Mouse (Mus musculus): Measurements from ENCODE around the gene Gal3st2b. TPM values are rescaled to one million over a fixed set of nuclear protein-coding genes. Genes with fewer than 3 reads are reported as not detected.
"Not testable (repeated sequence)": the region's sequence is repeated elsewhere in the genome, so short reads cannot be mapped to it uniquely, and the experiment has no call there.

The Gal3st2b gene
- polyA plus RNA-seq, 1 experiment from 2014 or later = 0.18 TPM

GRCm38 (mm10) chr1:93911877-93912276, 6.2 kb upstream of the Gal3st2b start:
- no CpG with 5 or more reads among the region's 2 CpGs for WGBS
- not testable (repeated sequence) for H3K27ac ChIP-seq (ENCODE audit: low read length); H3K4me3 ChIP-seq (ENCODE audit: low read length); H3K4me1 ChIP-seq (ENCODE audit: control insufficient read depth, insufficient read depth, low read length); H3K36me3 ChIP-seq (ENCODE audit: control insufficient read depth, insufficient read depth); H3K9me3 ChIP-seq (replicated peaks; ENCODE audit: control insufficient read depth, low read length); H3K27me3 ChIP-seq (ENCODE audit: control insufficient read depth, insufficient read depth, low read length); H3K9ac ChIP-seq (ENCODE audit: low read length); H3K4me2 ChIP-seq (ENCODE audit: low read depth, low read length)
- ATAC-seq (replicated peaks; ENCODE audit: extremely low read depth, insufficient read depth, low FRiP score) = peak; percentile 32; the same call in 1 of the 2 replicates

GRCm38 (mm10) chr1:93917160-93917559, 951 bp upstream of the Gal3st2b start:
- WGBS = 48% methylated on average over 3 of the region's 3 CpGs
- H3K27ac ChIP-seq (ENCODE audit: low read length); H3K4me2 ChIP-seq (ENCODE audit: low read depth, low read length); H3K9ac ChIP-seq (ENCODE audit: low read length); H3K36me3 ChIP-seq (ENCODE audit: control insufficient read depth, insufficient read depth); H3K4me3 ChIP-seq (ENCODE audit: low read length); H3K9me3 ChIP-seq (replicated peaks; ENCODE audit: control insufficient read depth, low read length); H3K27me3 ChIP-seq (ENCODE audit: control insufficient read depth, insufficient read depth, low read length); H3K4me1 ChIP-seq (ENCODE audit: control insufficient read depth, insufficient read depth, low read length); ATAC-seq (replicated peaks; ENCODE audit: extremely low read depth, insufficient read depth, low FRiP score): not testable (repeated sequence)

GRCm38 (mm10) chr1:93918775-93919174, 664 bp downstream of the Gal3st2b start:
- not testable (repeated sequence) for H3K27me3 ChIP-seq (ENCODE audit: control insufficient read depth, insufficient read depth, low read length); ATAC-seq (replicated peaks; ENCODE audit: extremely low read depth, insufficient read depth, low FRiP score); H3K4me3 ChIP-seq (ENCODE audit: low read length); H3K27ac ChIP-seq (ENCODE audit: low read length); H3K9me3 ChIP-seq (replicated peaks; ENCODE audit: control insufficient read depth, low read length); H3K36me3 ChIP-seq (ENCODE audit: control insufficient read depth, insufficient read depth); H3K9ac ChIP-seq (ENCODE audit: low read length); H3K4me2 ChIP-seq (ENCODE audit: low read depth, low read length); H3K4me1 ChIP-seq (ENCODE audit: control insufficient read depth, insufficient read depth, low read length)
- WGBS = 89% methylated on average over 1 of the region's 1 CpGs

- H3K4me3 ChIP-seq (ENCODE audit: low read length); H3K27me3 ChIP-seq (ENCODE audit: control insufficient read depth, insufficient read depth, low read length); H3K27ac ChIP-seq (ENCODE audit: low read length); H3K9me3 ChIP-seq (replicated peaks; ENCODE audit: control insufficient read depth, low read length); H3K4me1 ChIP-seq (ENCODE audit: control insufficient read depth, insufficient read depth, low read length); H3K9ac ChIP-seq (ENCODE audit: low read length); H3K4me2 ChIP-seq (ENCODE audit: low read depth, low read length); ATAC-seq (replicated peaks; ENCODE audit: extremely low read depth, insufficient read depth, low FRiP score); H3K36me3 ChIP-seq (ENCODE audit: control insufficient read depth, insufficient read depth): not testable (repeated sequence)
- 86% methylated on average over 3 of the region's 3 CpGs for WGBS
Observed at GRCm38 (mm10) chr1:93919321-93919720, 1.2 kb downstream of the Gal3st2b start.

- H3K9ac ChIP-seq (ENCODE audit: low read length); H3K4me3 ChIP-seq (ENCODE audit: low read length); H3K4me2 ChIP-seq (ENCODE audit: low read depth, low read length): not testable (repeated sequence)
Observed at GRCm38 (mm10) chr1:93922609-93923008, 4.5 kb downstream of the Gal3st2b start.

GRCm38 (mm10) chr1:93923098-93923497, 5.0 kb downstream of the Gal3st2b start:
- WGBS = 40% methylated on average over 2 of the region's 2 CpGs
- H3K27me3 ChIP-seq (ENCODE audit: control insufficient read depth, insufficient read depth, low read length); H3K4me2 ChIP-seq (ENCODE audit: low read depth, low read length): not testable (repeated sequence)

More at GRCm38 (mm10) chr1:93922609-93923008, 4.5 kb downstream of the Gal3st2b start:
- WGBS = 77% methylated on average over 3 of the region's 3 CpGs
- not testable (repeated sequence) for H3K9me3 ChIP-seq (replicated peaks; ENCODE audit: control insufficient read depth, low read length); H3K4me1 ChIP-seq (ENCODE audit: control insufficient read depth, insufficient read depth, low read length); H3K27me3 ChIP-seq (ENCODE audit: control insufficient read depth, insufficient read depth, low read length); H3K27ac ChIP-seq (ENCODE audit: low read length); H3K36me3 ChIP-seq (ENCODE audit: control insufficient read depth, insufficient read depth); ATAC-seq (replicated peaks; ENCODE audit: extremely low read depth, insufficient read depth, low FRiP score)

GRCm38 (mm10) chr1:93935378-93935777, 17.3 kb downstream of the Gal3st2b start:
- H3K4me2 ChIP-seq (ENCODE audit: low read depth, low read length) = not testable (repeated sequence)
- 89% methylated on average over 1 of the region's 1 CpGs for WGBS

More at GRCm38 (mm10) chr1:93923098-93923497, 5.0 kb downstream of the Gal3st2b start:
- H3K4me3 ChIP-seq (ENCODE audit: low read length); H3K36me3 ChIP-seq (ENCODE audit: control insufficient read depth, insufficient read depth); H3K27ac ChIP-seq (ENCODE audit: low read length); H3K9ac ChIP-seq (ENCODE audit: low read length); H3K9me3 ChIP-seq (replicated peaks; ENCODE audit: control insufficient read depth, low read length); H3K4me1 ChIP-seq (ENCODE audit: control insufficient read depth, insufficient read depth, low read length); ATAC-seq (replicated peaks; ENCODE audit: extremely low read depth, insufficient read depth, low FRiP score): not testable (repeated sequence)

GRCm38 (mm10) chr1:93937807-93938206, 19.7 kb downstream of the Gal3st2b start:
- not testable (repeated sequence) for H3K4me1 ChIP-seq (ENCODE audit: control insufficient read depth, insufficient read depth, low read length); H3K27me3 ChIP-seq (ENCODE audit: control insufficient read depth, insufficient read depth, low read length); H3K36me3 ChIP-seq (ENCODE audit: control insufficient read depth, insufficient read depth); H3K9me3 ChIP-seq (replicated peaks; ENCODE audit: control insufficient read depth, low read length); H3K4me3 ChIP-seq (ENCODE audit: low read length); H3K9ac ChIP-seq (ENCODE audit: low read length); ATAC-seq (replicated peaks; ENCODE audit: extremely low read depth, insufficient read depth, low FRiP score); H3K27ac ChIP-seq (ENCODE audit: low read length); H3K4me2 ChIP-seq (ENCODE audit: low read depth, low read length)
- WGBS = 40% methylated on average over 1 of the region's 1 CpGs

More at GRCm38 (mm10) chr1:93935378-93935777, 17.3 kb downstream of the Gal3st2b start:
- H3K27me3 ChIP-seq (ENCODE audit: control insufficient read depth, insufficient read depth, low read length); H3K4me1 ChIP-seq (ENCODE audit: control insufficient read depth, insufficient read depth, low read length); H3K4me3 ChIP-seq (ENCODE audit: low read length); ATAC-seq (replicated peaks; ENCODE audit: extremely low read depth, insufficient read depth, low FRiP score); H3K27ac ChIP-seq (ENCODE audit: low read length); H3K36me3 ChIP-seq (ENCODE audit: control insufficient read depth, insufficient read depth); H3K9me3 ChIP-seq (replicated peaks; ENCODE audit: control insufficient read depth, low read length); H3K9ac ChIP-seq (ENCODE audit: low read length): not testable (repeated sequence)

GRCm38 (mm10) chr1:93938415-93938814, 20.3 kb downstream of the Gal3st2b start:
- WGBS = 85% methylated on average over 7 of the region's 7 CpGs
- H3K4me1 ChIP-seq (ENCODE audit: control insufficient read depth, insufficient read depth, low read length); H3K27ac ChIP-seq (ENCODE audit: low read length): not testable (repeated sequence)

GRCm38 (mm10) chr1:93949087-93949486, 31.0 kb downstream of the Gal3st2b start:
- H3K4me3 ChIP-seq (ENCODE audit: low read length); H3K9ac ChIP-seq (ENCODE audit: low read length); H3K27ac ChIP-seq (ENCODE audit: low read length); H3K9me3 ChIP-seq (replicated peaks; ENCODE audit: control insufficient read depth, low read length); H3K27me3 ChIP-seq (ENCODE audit: control insufficient read depth, insufficient read depth, low read length); H3K4me1 ChIP-seq (ENCODE audit: control insufficient read depth, insufficient read depth, low read length); H3K36me3 ChIP-seq (ENCODE audit: control insufficient read depth, insufficient read depth); H3K4me2 ChIP-seq (ENCODE audit: low read depth, low read length): not testable (repeated sequence)
- WGBS = no CpG with 5 or more reads among the region's 11 CpGs
- peak; percentile 77 for ATAC-seq (replicated peaks; ENCODE audit: extremely low read depth, insufficient read depth, low FRiP score)

More at GRCm38 (mm10) chr1:93938415-93938814, 20.3 kb downstream of the Gal3st2b start:
- not testable (repeated sequence) for H3K9me3 ChIP-seq (replicated peaks; ENCODE audit: control insufficient read depth, low read length); H3K4me2 ChIP-seq (ENCODE audit: low read depth, low read length); ATAC-seq (replicated peaks; ENCODE audit: extremely low read depth, insufficient read depth, low FRiP score); H3K9ac ChIP-seq (ENCODE audit: low read length); H3K36me3 ChIP-seq (ENCODE audit: control insufficient read depth, insufficient read depth); H3K27me3 ChIP-seq (ENCODE audit: control insufficient read depth, insufficient read depth, low read length); H3K4me3 ChIP-seq (ENCODE audit: low read length)
